Mouse (Mus musculus) kidney, embryonic 16.5 days (tissue): ENCODE results near the gene Fam161b. TPM values are rescaled to one million over a fixed set of nuclear protein-coding genes. Genes with fewer than 3 reads are reported as not detected.

ENCODE experiments used
- ATAC-seq: fragments of 200-750 bp; cut with Nextera tagmentation; 2 replicates; pipeline ENCODE4 v1.8.0; 2017; ENCODE audit warnings: moderate TSS enrichment; ENCODE audit not compliant: low FRiP score, low TSS enrichment
- H3K27ac ChIP-seq: fragments of 300-500 bp; sonication (generic); 2 replicates; pipeline ENCODE4 v1.5.1; 2014; ENCODE audit warnings: low read length
- H3K27me3 ChIP-seq: fragments of 300-500 bp; sonication (generic); 2 replicates; pipeline ENCODE4 v1.6.1; 2014; ENCODE audit warnings: low read length, control low read depth, mixed read lengths; ENCODE audit not compliant: insufficient read depth
- H3K36me3 ChIP-seq: fragments of 300-500 bp; sonication (generic); 2 replicates; pipeline ENCODE4 v1.6.1; 2014; ENCODE audit warnings: low read length, control low read depth, mixed read lengths; ENCODE audit not compliant: insufficient read depth
- H3K4me1 ChIP-seq: fragments of 300-500 bp; sonication (generic); 2 replicates; pipeline ENCODE4 v1.6.1; 2014; ENCODE audit warnings: low read length, control low read depth, mixed read lengths; ENCODE audit not compliant: insufficient read depth
- H3K4me2 ChIP-seq: fragments of 300-500 bp; sonication (generic); replicated peaks from 2 replicates; pipeline ENCODE4 v1.6.1; 2014; ENCODE audit warnings: low read depth, low read length
- H3K4me3 ChIP-seq: fragments of 300-500 bp; sonication (generic); 2 replicates; pipeline ENCODE4 v1.5.1; 2014; ENCODE audit warnings: mild to moderate bottlenecking, low read length
- H3K9ac ChIP-seq: fragments of 300-500 bp; sonication (generic); replicated peaks from 2 replicates; pipeline ENCODE4 v1.6.1; 2014; ENCODE audit warnings: low read length
- H3K9me3 ChIP-seq: fragments of 300-500 bp; sonication (generic); 2 replicates; pipeline ENCODE4 v1.6.1; 2016; ENCODE audit warnings: low read length, control low read depth
- WGBS: fragments of 180-500 bp; shearing (Covaris S2); extraction: QIAGEN DNeasy Blood & Tissue Kit; methylation state at CpG from one replicate; pipeline ENCODE4 v1.1.7; 2014; 5-methylcytosine and 5-hydroxymethylcytosine counted together
- polyA plus RNA-seq: library from polyadenylated mRNA; unstranded; fragments of >200 nt; fragmentation: Nextera tagmentation; extraction: Ambion mirVana; gene quantifications from 2 replicates; pipeline ENCODE4 v1.2.1, GENCODE M21; 2015

The Fam161b gene
- polyA plus RNA-seq, 1 experiment from 2014 or later: 4.6 TPM

- 57% methylated on average over 9 of the region's 9 CpGs for WGBS
- H3K36me3 ChIP-seq: no peaks in the 10 kb centered on the region
- H3K9me3 ChIP-seq: no peaks in the 10 kb centered on the region
- H3K27me3 ChIP-seq: no peaks in the 10 kb centered on the region
- H3K4me1 ChIP-seq: peaks cover 4% of the 10 kb centered on the region; the same call in 1 of the 2 replicates
- no peak overlapping the region for H3K9ac ChIP-seq
- ATAC-seq: no peak
- no peak overlapping the region for H3K4me3 ChIP-seq
- peak overlapping the region; percentile 65 for H3K27ac ChIP-seq
- H3K4me2 ChIP-seq: no peak overlapping the region
Observed at GRCm38 (mm10) chr12:84399663-84400062, 38.0 kb upstream of the Fam161b start.

GRCm38 (mm10) chr12:84399135-84399534, 37.5 kb upstream of the Fam161b start:
- Histone ChIP-seq H3K9ac (no peak overlapping the region), H3K36me3 (no peaks in the 10 kb centered on the region), H3K9me3 (no peaks in the 10 kb centered on the region), H3K4me3 (no peak overlapping the region), H3K27me3 (no peaks in the 10 kb centered on the region), H3K4me1 (peaks cover 4% of the 10 kb centered on the region; the same call in 1 of the 2 replicates), H3K4me2 (0 out of 2 replicates have a peak overlapping the region, but pooled peaks have one; percentile 10), H3K27ac (peak overlapping the region; percentile 65)
- ATAC-seq: no peak
- WGBS: 76% methylated on average over 9 of the region's 9 CpGs

- 73% methylated on average over 5 of the region's 5 CpGs for WGBS
- no peak overlapping the region for H3K4me3 ChIP-seq
- no peaks in the 10 kb centered on the region for H3K9me3 ChIP-seq
- no peak overlapping the region for H3K27ac ChIP-seq
- no peak overlapping the region for H3K4me2 ChIP-seq
- no peaks in the 10 kb centered on the region for H3K36me3 ChIP-seq
- no peak for ATAC-seq
- H3K9ac ChIP-seq: no peak overlapping the region
- H3K4me1 ChIP-seq: peaks cover 4% of the 10 kb centered on the region; the same call in 1 of the 2 replicates
- H3K27me3 ChIP-seq: no peaks in the 10 kb centered on the region
Observed at GRCm38 (mm10) chr12:84398629-84399028, 37.0 kb upstream of the Fam161b start.

- no peaks in the 10 kb centered on the region for H3K9me3 ChIP-seq
- no peaks in the 10 kb centered on the region for H3K27me3 ChIP-seq
- H3K36me3 ChIP-seq: 0 out of 2 replicates have a peak, but pooled peaks cover 3% of the 10 kb centered on the region
- no peak for ATAC-seq
- no peak overlapping the region for H3K4me3 ChIP-seq
- no peak overlapping the region for H3K9ac ChIP-seq
- H3K27ac ChIP-seq: no peak overlapping the region
- H3K4me1 ChIP-seq: peaks cover 4% of the 10 kb centered on the region; the same call in 1 of the 2 replicates
- no peak overlapping the region for H3K4me2 ChIP-seq
Observed at GRCm38 (mm10) chr12:84397685-84398084, 36.1 kb upstream of the Fam161b start.

- no peak overlapping the region for H3K9ac ChIP-seq
- 73% methylated on average over 14 of the region's 14 CpGs for whole genome bisulfite sequencing
- H3K4me2 ChIP-seq: no peak overlapping the region
- ATAC-seq: no peak; the same call in 1 of the 2 replicates
- 0 out of 2 replicates have a peak, but pooled peaks cover 3% of the 10 kb centered on the region for H3K36me3 ChIP-seq
- peaks cover 4% of the 10 kb centered on the region; the same call in 1 of the 2 replicates for H3K4me1 ChIP-seq
- no peaks in the 10 kb centered on the region for H3K27me3 ChIP-seq
- no peaks in the 10 kb centered on the region for H3K9me3 ChIP-seq
- H3K27ac ChIP-seq: no peak overlapping the region; the same call in 1 of the 2 replicates
- no peak overlapping the region for H3K4me3 ChIP-seq
Observed at GRCm38 (mm10) chr12:84396947-84397679, 35.5 kb upstream of the Fam161b start.

GRCm38 (mm10) chr12:84393847-84394246, 32.2 kb upstream of the Fam161b start:
- 89% methylated on average over 5 of the region's 5 CpGs for WGBS
- H3K27me3 ChIP-seq: no peaks in the 10 kb centered on the region
- H3K27ac ChIP-seq: no peak overlapping the region

GRCm38 (mm10) chr12:84392681-84393080, 31.0 kb upstream of the Fam161b start:
- no peak for ATAC-seq
- H3K4me1 ChIP-seq: no peaks in the 10 kb centered on the region
- no peak overlapping the region for H3K4me3 ChIP-seq
- 93% methylated on average over 4 of the region's 4 CpGs for WGBS
- H3K9me3 ChIP-seq: no peaks in the 10 kb centered on the region
- no peak overlapping the region for H3K9ac ChIP-seq
- no peak overlapping the region for H3K27ac ChIP-seq
- no peaks in the 10 kb centered on the region for H3K27me3 ChIP-seq
- no peak overlapping the region for H3K4me2 ChIP-seq
- 0 out of 2 replicates have a peak, but pooled peaks cover 3% of the 10 kb centered on the region for H3K36me3 ChIP-seq

More at GRCm38 (mm10) chr12:84393847-84394246, 32.2 kb upstream of the Fam161b start:
- Histone ChIP-seq H3K4me2 (no peak overlapping the region), H3K9me3 (no peaks in the 10 kb centered on the region), H3K9ac (no peak overlapping the region), H3K4me1 (no peaks in the 10 kb centered on the region), H3K4me3 (no peak overlapping the region), H3K36me3 (0 out of 2 replicates have a peak, but pooled peaks cover 3% of the 10 kb centered on the region)
- no peak for ATAC-seq

- 80% methylated on average over 6 of the region's 6 CpGs for WGBS
- Histone ChIP-seq H3K4me1 (no peaks in the 10 kb centered on the region), H3K9me3 (no peaks in the 10 kb centered on the region), H3K9ac (no peak overlapping the region), H3K27ac (no peak overlapping the region), H3K27me3 (no peaks in the 10 kb centered on the region), H3K4me2 (no peak overlapping the region), H3K4me3 (no peak overlapping the region), H3K36me3 (0 out of 2 replicates have a peak, but pooled peaks cover 3% of the 10 kb centered on the region)
- ATAC-seq: no peak
Observed at GRCm38 (mm10) chr12:84390336-84390735, 28.7 kb upstream of the Fam161b start.

- Histone ChIP-seq H3K27ac (no peak overlapping the region), H3K4me1 (no peaks in the 10 kb centered on the region), H3K27me3 (no peaks in the 10 kb centered on the region), H3K36me3 (0 out of 2 replicates have a peak, but pooled peaks cover 3% of the 10 kb centered on the region), H3K9me3 (no peaks in the 10 kb centered on the region), H3K4me2 (no peak overlapping the region), H3K4me3 (no peak overlapping the region), H3K9ac (no peak overlapping the region)
- WGBS: 67% methylated on average over 14 of the region's 14 CpGs
- no peak for ATAC-seq
Observed at GRCm38 (mm10) chr12:84388774-84389400, 27.3 kb upstream of the Fam161b start.

- H3K4me2 ChIP-seq: no peak overlapping the region
- H3K9me3 ChIP-seq: no peaks in the 10 kb centered on the region
- H3K9ac ChIP-seq: no peak overlapping the region
- peaks cover 2% of the 10 kb centered on the region; the same call in 1 of the 2 replicates for H3K36me3 ChIP-seq
- ATAC-seq: no peak
- 78% methylated on average over 8 of the region's 8 CpGs for WGBS
- H3K27ac ChIP-seq: no peak overlapping the region
- no peak overlapping the region for H3K4me3 ChIP-seq
- H3K4me1 ChIP-seq: no peaks in the 10 kb centered on the region
- no peaks in the 10 kb centered on the region for H3K27me3 ChIP-seq
Observed at GRCm38 (mm10) chr12:84388097-84388496, 26.5 kb upstream of the Fam161b start.
